Mouse (Mus musculus) heart, adult 2 months (tissue): ENCODE results near the gene Xpo6.

ENCODE experiments used
- CTCF ChIP-seq: fragments of 200-600 bp; IDR thresholded peaks from 2 replicates; pipeline ENCODE4 v1.8.1; 2022; ENCODE audit warnings: antibody characterized with exemption, mild to moderate bottlenecking, moderate library complexity
- POLR2A ChIP-seq: fragments of 200-500 bp; IDR thresholded peaks from 2 replicates; pipeline ENCODE4 v1.6.1; 2011; ENCODE audit warnings: mild to moderate bottlenecking, low read depth, low read length, control low read depth; ENCODE audit not compliant: insufficient read depth

- no peak for TF ChIP-seq CTCF
- TF ChIP-seq POLR2A: no peak
Observed at GRCm38 (mm10) chr7:126144364-126144763, 55.9 kb downstream of the Xpo6 start.
